Mouse (Mus musculus) cortical plate, adult 2 months (tissue): Measurements from ENCODE around the gene Edem2.

Experiments used
- CTCF ChIP-seq: fragments of 200-500 bp; IDR thresholded peaks from 2 replicates; pipeline ENCODE4 v1.5.1; 2011; ENCODE audit warnings: mild to moderate bottlenecking, control low read depth, low read length; ENCODE audit not compliant: insufficient read depth; ENCODE audit errors: extremely low read depth
- POLR2A ChIP-seq: fragments of 200-500 bp; IDR thresholded peaks from 2 replicates; pipeline ENCODE4 v1.6.1; 2011; ENCODE audit warnings: mild to moderate bottlenecking, low read length, control low read depth; ENCODE audit not compliant: insufficient read depth; ENCODE audit errors: extremely low read depth

DNA sequence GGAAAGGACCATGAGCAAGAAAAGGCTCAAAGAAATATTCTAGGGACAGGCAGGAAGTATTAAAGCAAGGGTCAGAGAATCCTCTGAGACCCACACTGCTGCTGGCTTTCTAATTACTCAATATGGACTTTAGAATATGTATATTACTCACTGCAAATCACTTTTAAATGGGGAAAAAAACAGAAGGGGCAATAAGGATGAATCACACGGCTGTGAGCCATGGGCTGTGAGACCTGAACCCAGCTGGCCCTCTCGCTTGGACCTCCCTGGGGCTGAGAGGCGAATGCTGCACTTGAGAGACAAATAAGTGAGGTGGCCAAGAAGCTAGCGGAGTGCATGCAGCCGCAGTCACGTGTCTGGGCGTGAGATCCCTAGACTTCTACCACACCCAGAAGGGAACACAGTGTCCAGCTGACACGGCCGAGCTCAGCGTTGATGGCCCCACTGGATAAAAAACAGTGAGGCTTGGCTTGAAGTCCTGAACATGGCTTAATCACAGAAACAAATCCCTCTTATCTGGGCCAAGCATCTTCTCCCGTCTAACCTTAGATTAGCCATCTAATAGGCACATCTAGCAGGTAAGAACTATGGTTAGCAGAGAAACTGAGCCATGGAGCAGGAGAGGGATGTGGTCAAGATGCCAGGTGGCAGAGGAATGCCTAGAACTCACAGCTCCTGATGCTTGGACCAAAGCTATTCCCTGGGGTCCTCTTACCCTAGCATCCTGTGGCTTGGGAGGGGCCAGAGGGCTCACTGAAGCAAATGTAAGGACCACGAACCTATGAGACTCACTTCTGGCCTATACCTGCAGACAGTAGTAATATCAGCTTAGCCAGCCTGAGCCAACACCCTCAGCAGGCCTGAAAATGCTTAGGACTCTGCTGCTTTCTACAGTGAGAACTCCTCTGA is 11.9 kb downstream of the Edem2 start:
- TF ChIP-seq CTCF = no peak
- TF ChIP-seq POLR2A = no peak
